Mouse (Mus musculus): ENCODE measurements around the gene Zfp821. TPM values are rescaled to one million over a fixed set of nuclear protein-coding genes. Genes with fewer than 3 reads are reported as not detected.

Gene Zfp821
- 5.9 and 6.7 TPM in 2 replicates for polyA plus RNA-seq (2012; rRNA removed; ENCODE audit: low replicate concordance)

DNA sequence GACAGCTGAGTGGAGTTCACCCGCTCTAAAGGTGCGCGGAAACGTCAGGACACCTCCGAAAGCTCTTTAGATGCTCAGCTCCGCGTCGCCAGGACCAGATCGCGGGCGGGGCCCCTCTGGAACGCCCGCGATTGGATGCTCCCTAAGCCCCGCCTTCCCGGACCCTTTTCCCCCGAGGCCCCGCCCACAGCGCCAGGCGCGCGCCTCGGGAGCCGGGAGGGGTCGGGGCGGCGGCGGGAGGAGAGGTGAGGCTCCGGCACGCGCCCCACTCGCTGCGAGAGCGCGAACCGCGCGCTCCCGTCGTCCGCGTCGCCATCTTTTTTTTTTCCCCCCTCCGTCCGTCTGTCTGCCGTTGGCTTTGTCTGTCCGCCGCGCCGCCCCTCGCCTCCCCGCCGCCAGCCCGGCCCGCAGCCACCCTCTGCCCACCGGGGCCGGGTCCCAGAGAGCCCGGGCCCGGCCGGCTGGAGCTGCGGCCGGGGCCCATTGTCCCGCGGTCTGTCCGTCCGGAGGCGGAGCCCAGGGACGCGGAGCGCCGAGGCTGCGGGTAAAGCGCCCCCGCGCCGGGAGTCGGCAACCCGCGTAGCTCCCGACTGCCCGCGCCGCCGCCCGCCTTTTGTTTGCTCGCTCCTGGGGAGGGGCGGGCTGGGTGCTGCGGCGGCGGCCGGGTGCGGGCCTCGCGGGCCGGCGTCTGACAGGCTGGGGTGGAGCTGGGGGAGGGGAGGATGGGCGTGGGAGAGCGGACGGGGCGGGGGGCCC lies at the start of gene Zfp821:
Gene Zfp821 (plus strand): TSS at position 227 of the 756 bp plus-strand sequence.

DNA sequence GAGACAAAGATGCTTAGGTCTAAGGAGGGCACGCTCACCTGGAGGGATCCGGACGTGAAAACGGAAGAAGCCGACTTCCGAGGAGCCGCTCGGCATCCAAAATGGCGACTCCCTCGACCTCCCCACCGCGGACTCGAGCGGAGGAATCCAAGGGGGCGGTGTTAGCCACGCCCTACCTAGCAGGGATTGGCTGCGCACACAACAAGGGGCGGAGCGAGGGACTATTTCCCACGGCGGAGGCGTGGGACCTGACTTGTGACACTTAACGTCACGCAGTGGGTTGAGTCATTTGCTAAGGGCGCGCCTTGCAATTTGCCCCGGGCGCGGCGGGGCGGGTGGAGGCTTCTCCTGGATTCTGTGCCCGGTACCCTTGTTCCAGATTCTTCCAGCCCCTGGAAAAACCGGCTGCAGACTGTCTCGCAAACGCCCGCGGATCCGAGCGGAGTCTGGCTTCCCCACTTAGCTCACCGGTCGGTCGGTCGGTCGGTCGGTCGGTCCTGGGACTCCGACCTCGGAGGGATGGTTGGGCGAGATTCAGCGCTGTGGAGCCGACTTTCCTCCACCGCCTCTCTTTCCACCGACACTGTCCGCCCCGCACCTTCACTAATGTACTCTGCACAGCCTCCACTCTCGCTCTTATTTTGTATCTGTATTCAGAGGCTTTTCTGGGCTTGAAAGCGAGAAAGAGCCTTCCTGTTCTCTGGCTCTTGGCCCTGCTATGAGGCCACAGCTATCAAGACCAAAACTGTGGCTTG lies 12.0 kb upstream of the Zfp821 start, which contains the start of gene Ist1:
Gene Ist1 (minus strand): TSS at position 115 of the 755 bp plus-strand sequence.

DNA sequence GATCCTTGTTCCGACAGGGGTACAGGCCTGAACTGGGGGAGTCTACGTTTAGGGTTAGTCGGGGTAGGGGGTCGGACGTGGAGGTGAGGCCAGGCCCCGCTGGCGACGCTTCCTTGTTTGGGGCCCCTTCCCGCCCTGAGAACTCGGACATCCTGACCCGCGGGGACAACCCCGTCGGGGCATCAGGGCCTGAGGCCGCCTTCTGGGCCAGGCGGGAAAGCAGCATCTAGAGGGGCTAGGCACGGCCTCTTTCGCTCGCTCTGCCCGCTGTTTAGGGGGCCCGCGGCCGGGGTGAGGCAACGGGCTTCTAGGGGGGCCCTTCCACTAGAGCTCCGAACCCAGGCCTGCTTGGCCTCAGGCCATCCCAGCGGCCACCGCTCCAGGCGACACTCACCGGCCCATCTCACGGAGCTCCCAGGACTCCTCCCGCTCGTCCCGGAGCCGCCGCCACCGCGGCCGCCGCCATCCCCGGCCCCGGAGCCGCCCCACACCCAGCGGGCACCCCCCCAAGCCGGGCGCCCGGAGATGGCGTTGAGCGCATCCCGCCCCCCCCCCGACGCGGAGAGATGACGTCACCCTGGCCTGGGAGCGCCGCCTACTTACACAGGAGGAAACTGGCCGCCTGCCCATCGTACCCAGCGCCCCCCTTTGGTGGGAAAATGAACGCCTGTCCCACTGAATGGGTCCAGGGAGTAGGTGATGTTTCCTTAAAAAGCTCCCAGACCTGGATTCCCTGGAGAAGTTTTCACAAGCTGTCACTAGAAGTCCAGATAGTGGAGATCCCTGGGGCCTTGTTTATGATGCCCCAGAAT lies 32.1 kb downstream of the Zfp821 start, which contains the start of gene Atxn1l:
Gene Atxn1l (minus strand): TSS at position 503 of the 812 bp plus-strand sequence.

Other genes starting within 250 kb of the Zfp821 start
- gene Pmfbp1, start 211.5 kb upstream of the Zfp821 start, polyA plus RNA-seq (2012; rRNA removed; ENCODE audit: low replicate concordance) = not detected in 2 replicates
- gene Dhx38, start 139.7 kb upstream of the Zfp821 start, polyA plus RNA-seq (2012; rRNA removed; ENCODE audit: low replicate concordance) = 14.0 and 18.5 TPM in 2 replicates
- gene Txnl4b, start 139.7 kb upstream of the Zfp821 start, polyA plus RNA-seq (2012; rRNA removed; ENCODE audit: low replicate concordance) = 5.1 and 6.4 TPM in 2 replicates
- 556 and 579 TPM in 2 replicates for gene Hp, start 126.4 kb upstream of the Zfp821 start, polyA plus RNA-seq (2012; rRNA removed; ENCODE audit: low replicate concordance)
- gene Dhodh, start 96.9 kb upstream of the Zfp821 start, polyA plus RNA-seq (2012; rRNA removed; ENCODE audit: low replicate concordance) = 19.8 and 30.4 TPM in 2 replicates
- 0.14 and 0.34 TPM in 2 replicates for gene Pkd1l3, start 91.0 kb upstream of the Zfp821 start, polyA plus RNA-seq (2012; rRNA removed; ENCODE audit: low replicate concordance)
- gene Ist1, start 12.3 kb upstream of the Zfp821 start, polyA plus RNA-seq (2012; rRNA removed; ENCODE audit: low replicate concordance) = 27.6 and 64.7 TPM in 2 replicates
- 15.7 and 16.2 TPM in 2 replicates for gene Atxn1l, start 32.2 kb downstream of the Zfp821 start, polyA plus RNA-seq (2012; rRNA removed; ENCODE audit: low replicate concordance)
- gene Ap1g1, start 73.0 kb downstream of the Zfp821 start, polyA plus RNA-seq (2012; rRNA removed; ENCODE audit: low replicate concordance) = 22.5 and 46.2 TPM in 2 replicates
- gene Phlpp2, start 163.0 kb downstream of the Zfp821 start, polyA plus RNA-seq (2012; rRNA removed; ENCODE audit: low replicate concordance) = 4.8 and 7.4 TPM in 2 replicates